Mouse (Mus musculus) kidney, adult 9 months (tissue): ENCODE results near the gene Arfip2.

ENCODE experiments used
- DNase-seq: peaks from one replicate; pipeline ENCODE4 v3.0.0; 2022

Arfip2 gene

DNA sequence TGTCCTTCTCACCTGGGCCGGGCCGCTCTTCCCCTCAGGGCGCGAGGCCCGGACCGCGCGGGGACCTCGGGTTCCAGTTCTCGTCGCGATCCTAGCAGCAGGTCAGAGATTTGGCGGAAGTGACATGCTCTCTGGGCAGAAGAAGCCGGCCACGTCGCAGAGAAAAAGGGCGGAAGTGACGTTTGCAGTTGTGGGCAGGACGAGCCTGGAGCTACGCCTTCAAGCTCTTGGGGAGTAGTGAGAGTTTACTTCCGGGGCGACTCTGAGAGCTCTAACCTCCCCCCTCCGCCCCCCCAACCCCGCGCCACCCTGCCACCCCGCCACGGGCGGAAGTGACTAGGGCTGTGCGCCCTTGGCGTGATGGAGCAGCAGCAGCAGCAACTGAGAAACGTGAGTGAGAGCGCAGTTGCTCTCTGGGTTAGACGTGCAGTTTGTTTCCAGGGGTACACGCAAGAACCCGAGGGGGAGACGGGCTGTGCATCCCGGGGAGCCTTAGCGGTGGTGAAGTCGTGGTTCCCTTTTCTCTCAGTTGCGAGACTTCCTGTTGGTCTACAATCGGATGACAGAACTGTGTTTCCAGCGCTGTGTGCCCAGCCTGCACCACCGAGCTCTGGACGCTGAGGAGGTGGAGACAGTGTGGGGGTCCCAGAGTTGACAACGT is at the start of gene Arfip2, which contains the start of gene Gm45799:
Gene Arfip2 (minus strand): TSS at position 184 of the 661 bp plus-strand sequence.
Gene Gm45799 (plus strand): TSS at position 320 of the 661 bp plus-strand sequence.
- DNase-seq: peak; percentile 99

DNA sequence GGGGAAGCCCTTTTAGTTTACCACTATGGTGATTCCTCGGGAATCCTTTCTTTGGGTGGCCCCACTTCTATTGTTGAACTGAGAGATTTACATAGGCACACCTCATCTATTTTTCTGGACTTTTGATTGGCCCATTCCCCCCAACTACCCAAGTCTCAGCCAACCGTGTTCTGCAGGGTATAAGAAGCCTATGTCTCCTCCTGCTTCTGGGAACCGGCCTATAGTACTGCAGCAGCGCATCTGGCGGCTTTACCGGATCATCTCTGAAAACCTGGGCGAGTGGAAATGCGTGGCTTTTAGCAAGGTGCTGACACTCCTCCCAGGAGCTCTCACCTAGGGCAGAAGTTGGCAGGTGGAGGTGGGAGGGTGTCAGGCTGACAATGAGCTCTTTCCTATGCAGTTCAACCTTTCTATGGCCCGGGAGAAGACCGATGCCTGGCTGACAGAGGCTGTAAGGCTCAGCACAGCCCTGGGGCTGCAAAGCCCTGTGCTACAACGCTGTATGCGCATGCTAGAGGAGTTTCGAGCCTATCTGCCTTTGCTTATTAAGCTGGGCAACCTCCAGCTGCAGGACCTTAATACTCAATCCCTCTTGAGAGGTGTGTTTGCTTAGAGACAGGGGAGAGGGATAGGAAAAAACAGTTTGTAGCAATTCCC is 45.5 kb upstream of the Arfip2 start:
- DNase-seq: no peak

GRCm38 (mm10) chr7:105650639-105651435 is 10.6 kb upstream of the Arfip2 start, which contains the start of gene Dnhd1:
Dnhd1 (plus strand) TSS chr7:105650827.
- peak; percentile 95 for DNase-seq

GRCm38 (mm10) chr7:105641936-105642335 is 1.7 kb upstream of the Arfip2 start:
- DNase-seq: no peak

GRCm38 (mm10) chr7:105640894-105641255 is 659 bp upstream of the Arfip2 start:
- DNase-seq: peak; percentile 34

DNA sequence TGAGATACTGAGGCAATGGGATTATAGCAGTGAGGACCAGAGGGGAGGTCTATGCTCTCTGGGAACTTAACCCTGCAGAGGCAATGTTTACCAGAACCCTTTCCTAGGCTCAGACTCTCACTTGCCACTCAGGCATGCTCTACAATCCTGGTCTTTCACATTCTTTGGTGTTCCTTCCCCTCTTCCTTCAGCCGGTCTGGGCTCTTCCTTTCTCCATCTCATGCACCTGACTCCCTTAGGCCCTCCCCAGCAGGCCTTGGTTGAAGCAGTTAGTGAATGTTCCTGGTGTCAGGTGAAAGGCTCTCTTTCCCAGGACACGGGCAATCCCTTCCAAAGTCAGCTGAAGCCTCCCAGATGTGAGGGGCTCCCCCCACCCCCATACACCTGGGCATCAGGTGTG is 460 bp downstream of the Arfip2 start, which contains the start of gene Timm10b:
Gene Timm10b (plus strand): TSS at position 301 of the 400 bp plus-strand sequence.
- DNase-seq: no peak

GRCm38 (mm10) chr7:105639304-105639703 is 912 bp downstream of the Arfip2 start:
- DNase-seq: no peak

DNA sequence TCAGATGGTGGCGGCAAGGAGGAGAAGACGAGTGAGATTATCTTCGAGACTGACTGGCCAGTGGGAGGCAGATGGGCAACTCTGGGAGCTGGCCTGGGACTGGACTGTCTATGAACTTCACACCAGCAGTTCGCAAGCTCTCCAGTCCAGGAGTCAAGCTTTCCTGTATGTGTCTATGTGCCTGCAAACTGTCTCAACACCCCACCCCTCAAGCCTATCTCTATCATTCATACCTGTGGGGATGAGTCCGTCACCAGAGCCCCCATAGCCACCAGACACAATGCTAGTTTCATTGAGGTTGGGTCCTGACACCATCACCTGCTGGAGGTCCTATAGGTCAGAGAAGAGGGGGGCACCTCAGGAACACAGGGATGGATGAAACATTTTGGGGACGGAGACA is 1.4 kb downstream of the Arfip2 start:
- DNase-seq: no peak

GRCm38 (mm10) chr7:105635726-105636125 is 4.5 kb downstream of the Arfip2 start:
- DNase-seq: no peak

- DNase-seq: no peak
Measured at GRCm38 (mm10) chr7:105634272-105634920, 5.8 kb downstream of the Arfip2 start.

DNA sequence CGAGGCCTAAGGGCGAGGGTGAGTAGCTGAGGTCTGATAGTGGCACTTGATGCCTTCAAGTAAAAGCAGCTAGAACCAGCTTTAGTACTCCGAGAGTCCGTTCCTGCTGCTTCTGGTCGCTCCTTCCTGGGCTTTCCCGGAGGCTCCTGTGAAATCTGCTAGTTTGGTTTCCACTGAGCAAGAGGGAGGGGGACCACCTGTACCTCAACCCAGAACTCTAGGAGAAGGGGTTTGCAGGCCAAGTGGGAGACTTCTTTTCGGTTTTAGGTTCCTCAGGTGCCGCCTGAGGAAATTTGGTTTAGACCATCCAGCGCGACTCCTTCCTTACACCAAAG is 6.4 kb downstream of the Arfip2 start:
- no peak for DNase-seq

DNA sequence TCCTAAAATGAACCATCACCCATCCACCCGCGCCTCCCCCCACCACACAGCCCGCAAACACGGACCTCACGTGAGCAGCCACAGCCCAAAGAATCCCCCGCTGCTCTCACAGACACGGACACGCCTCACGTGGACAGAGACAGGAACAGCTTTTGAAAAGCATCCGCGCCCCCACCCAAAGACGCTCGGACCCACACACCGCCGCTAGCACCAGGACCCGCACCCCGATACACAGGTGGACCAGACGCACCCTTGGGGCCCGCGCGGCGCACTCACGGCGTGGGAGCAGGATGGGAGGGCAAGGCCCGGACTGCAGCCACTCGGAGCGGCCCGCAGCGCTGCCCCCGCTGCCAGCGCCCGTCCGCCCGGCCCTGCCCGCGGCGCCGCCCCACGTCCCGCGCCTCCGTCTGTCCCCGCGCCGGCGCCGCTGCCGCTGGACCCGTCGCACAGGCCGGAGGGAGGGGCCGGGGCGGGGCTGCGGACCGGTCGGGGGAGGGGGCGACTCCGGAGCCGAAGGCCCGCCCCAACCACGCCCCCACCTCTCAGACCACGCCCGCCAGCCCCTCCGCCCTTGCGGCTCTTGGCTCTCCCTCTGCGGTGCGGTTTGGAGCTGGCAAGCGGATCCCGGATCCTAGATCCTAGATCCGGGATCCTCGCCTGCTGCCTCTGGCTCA is 7.0 kb downstream of the Arfip2 start, which contains the start of gene Trim3:
Gene Trim3 (minus strand): TSS at position 445 of the 674 bp plus-strand sequence.
- DNase-seq: peak; percentile 92

DNA sequence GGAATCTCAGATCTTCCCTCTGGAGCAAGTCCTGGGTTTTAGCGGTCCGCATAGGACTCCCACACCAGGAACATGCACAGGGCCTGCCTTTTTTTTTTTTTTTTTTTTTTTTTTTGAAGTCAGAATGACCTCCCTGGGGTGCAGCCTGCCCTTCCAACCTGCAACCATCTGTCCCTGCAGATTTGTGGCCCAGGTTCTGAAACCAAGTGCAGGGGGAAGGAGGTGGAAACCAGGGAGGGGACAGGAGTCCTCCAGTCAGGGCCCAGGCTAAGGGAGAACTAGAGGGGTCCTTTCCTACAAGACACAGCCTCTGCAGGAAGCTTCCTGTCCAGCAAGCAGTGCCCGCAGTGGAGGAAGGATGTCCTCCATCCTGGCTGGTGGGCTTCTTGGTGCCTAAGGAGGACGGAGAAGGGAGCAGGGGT is 7.7 kb downstream of the Arfip2 start:
- DNase-seq: no peak

DNA sequence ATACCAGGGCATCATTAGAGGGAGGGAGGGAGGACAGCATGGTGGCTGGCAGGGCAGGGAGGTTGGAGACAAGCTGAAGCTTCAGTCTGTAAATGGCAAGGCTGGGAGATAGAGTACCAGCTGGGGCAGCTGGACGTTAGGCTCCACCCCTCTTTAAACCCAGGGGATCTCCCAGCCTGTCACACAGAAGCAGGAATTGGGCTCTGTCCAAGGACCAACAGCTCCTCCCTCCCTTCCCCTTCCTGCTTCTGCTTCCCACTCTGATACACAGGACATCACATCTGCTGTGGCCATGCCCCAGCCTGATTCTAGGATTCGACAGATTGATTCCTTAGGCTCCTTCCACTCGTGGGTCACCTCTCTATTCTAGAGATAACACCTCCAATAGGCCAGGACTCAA is 11.6 kb downstream of the Arfip2 start:
- peak; percentile 78 for DNase-seq

DNA sequence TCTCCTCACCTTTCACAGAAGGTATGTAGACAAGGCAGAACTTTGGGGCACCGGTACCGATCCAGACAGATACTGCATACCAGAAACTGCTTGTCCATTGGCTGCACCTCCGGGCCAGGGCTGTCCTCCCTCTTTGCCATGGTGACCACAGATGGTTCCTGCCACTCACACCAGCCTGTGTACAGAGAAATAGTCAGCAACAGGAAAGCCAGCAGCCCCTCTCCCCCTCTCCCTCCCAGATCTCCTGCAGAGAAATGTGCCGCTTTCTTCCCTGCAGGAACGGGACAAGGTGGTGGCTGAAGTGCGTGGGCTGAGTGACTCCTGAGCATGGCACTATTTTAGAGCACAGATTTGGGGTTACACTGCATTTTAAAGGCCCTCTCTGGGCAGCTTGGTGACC is 14.8 kb downstream of the Arfip2 start:
- DNase-seq: no peak

GRCm38 (mm10) chr7:105621646-105622292 is 18.4 kb downstream of the Arfip2 start:
- DNase-seq: no peak

- no peak for DNase-seq
Measured at GRCm38 (mm10) chr7:105621053-105621452, 19.2 kb downstream of the Arfip2 start.

GRCm38 (mm10) chr7:105619701-105620100 is 20.5 kb downstream of the Arfip2 start:
- no peak for DNase-seq

- DNase-seq: no peak
Measured at GRCm38 (mm10) chr7:105617810-105618209, 22.4 kb downstream of the Arfip2 start.

GRCm38 (mm10) chr7:105616561-105616960 is 23.7 kb downstream of the Arfip2 start:
- no peak for DNase-seq

DNA sequence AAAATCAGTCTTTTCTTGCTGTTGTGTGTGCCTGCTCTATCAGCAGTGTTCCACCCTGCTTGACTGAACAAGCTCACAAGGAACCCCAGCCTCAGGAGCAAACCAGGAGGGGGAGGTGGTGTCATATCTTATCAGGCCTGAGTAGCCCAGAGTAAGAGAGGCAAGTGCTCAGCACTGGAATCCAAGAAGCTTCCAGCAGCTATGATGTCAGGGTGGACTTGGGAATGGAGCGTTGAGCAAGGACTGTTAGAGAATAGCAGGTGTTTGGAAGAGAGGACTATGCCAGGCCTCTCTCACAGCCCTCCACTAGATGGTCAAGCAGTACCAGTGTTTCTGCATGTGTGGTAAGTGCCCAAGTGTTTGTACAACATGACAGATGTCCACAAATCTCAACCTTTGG is 24.5 kb downstream of the Arfip2 start:
- no peak for DNase-seq

DNA sequence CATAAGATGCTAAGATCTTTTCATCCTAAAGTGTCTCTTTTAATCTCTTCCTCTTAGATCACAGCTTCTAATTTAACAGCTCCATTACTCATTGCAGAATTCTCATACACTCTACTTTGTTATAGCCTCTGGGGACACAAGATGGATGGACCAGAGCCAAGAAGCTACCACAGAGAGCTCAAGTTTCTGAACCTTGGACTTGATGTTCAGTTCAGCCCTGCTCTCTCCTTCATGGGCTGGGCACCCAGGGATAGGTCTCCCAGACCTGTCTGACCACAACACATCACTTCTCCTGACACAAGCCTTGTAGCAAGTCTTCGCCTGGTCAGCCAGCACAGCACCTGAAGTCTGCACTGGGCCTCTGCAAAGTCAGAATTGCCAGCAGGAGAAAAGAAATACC is 25.8 kb downstream of the Arfip2 start:
- peak; percentile 49 for DNase-seq
